Mouse (Mus musculus) cerebellum, adult (tissue): ENCODE measurements around the gene Vmn1r33.
"Not testable (repeated sequence)": the region's sequence is repeated elsewhere in the genome, so short reads cannot be mapped to it uniquely, and the experiment has no call there.

Experiments
- ATAC-seq: cut with Nextera tagmentation; 2 replicates; pipeline ENCODE4 v1.9.2; 2017; ENCODE audit warnings: mild to moderate bottlenecking, moderate library complexity, mixed read lengths; ENCODE audit not compliant: insufficient number of reproducible peaks, low FRiP score, low TSS enrichment

Gene Vmn1r33

DNA sequence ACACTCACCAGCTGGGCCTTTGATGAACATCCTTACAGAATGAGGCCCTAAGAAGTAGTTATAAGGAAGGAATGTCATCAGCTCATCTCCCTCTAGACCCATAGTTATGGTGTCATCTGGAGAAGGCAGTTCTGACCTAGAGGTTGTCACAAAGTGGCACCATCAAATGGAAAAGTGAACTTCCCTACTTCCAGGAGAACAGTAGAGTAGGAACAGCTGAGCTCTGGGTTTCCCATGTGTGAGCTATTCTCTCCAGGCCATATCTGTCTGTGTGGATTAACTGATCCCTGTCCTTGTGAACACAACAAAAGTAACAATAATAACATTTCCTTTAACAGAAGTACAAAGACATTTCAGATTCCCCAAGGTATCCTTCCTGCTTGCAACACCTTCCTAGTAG is at the start of gene Vmn1r33:
Vmn1r33 (minus strand) TSS at position 101 of the 400 bp plus-strand sequence.
- not testable (repeated sequence) for ATAC-seq

DNA sequence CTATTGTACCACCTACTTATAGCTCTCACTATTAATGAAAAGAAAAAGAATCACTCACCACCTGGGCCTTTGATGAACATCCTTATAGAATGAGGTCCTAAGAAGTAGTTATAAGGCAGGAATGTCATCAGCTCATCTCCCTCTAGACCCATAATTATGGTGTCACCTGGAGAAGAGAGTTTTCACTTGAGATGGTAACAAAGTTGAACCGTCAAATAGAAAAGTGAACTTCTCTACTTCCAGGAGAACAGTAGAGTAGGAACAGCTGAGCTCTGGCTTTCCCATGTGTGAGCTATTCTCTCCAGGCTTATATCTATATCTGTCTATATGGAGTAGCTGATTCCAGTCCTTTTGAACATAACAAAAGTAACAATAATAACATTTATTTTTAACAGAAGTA is 25.7 kb upstream of the Vmn1r33 start, which contains the start of gene Vmn1r34:
Vmn1r34 (minus strand) TSS at position 101 of the 400 bp plus-strand sequence.
- no peak for ATAC-seq

DNA sequence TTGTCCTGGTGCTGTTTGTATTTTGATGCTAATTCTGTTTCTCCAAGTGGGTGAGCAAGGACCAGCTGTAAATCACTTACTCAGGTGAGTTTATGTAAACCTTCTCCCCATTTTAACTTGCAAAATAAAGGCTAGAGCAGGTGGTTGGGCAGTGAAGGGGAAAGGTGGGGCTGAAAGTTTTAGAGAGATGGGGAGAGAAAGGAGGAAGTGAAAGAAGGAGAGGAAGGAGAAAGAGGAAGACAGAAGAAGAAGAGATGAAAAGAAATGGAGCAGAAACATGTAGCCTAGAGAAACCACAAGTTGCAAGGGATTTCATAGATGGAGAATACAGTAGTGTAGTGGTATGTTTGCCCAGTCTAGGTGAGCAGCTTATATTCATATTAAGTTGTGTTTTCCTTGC is 22.3 kb downstream of the Vmn1r33 start:
- no peak for ATAC-seq
